Mouse (Mus musculus): ENCODE data around the gene Tenm4.

Tenm4 gene

GRCm38 (mm10) chr7:96643461-96644204 lies 472.6 kb downstream of the Tenm4 start:
- in situ Hi-C loops (cut with MboI, MseI) = no loop called here

- in situ Hi-C loops (cut with MboI, MseI) = no loop called here
These were observed 473.1 kb downstream of the Tenm4 start for GRCm38 (mm10) chr7:96644205-96644531.

- in situ Hi-C loops (cut with MboI, MseI) = no loop called here
These were observed 476.6 kb downstream of the Tenm4 start for GRCm38 (mm10) chr7:96647657-96648056.

GRCm38 (mm10) chr7:96648606-96649005 lies 477.6 kb downstream of the Tenm4 start:
- in situ Hi-C loops (cut with MboI, MseI) = no loop called here

- in situ Hi-C loops (cut with MboI, MseI) = no loop called here
These were observed 478.1 kb downstream of the Tenm4 start for GRCm38 (mm10) chr7:96649171-96649570.

GRCm38 (mm10) chr7:96650435-96650834 lies 479.4 kb downstream of the Tenm4 start:
- in situ Hi-C loops (cut with MboI, MseI) = no loop called here

- in situ Hi-C loops (cut with MboI, MseI) = no loop called here
These were observed 480.0 kb downstream of the Tenm4 start for GRCm38 (mm10) chr7:96651055-96651454.

GRCm38 (mm10) chr7:96651626-96652341 lies 480.7 kb downstream of the Tenm4 start:
- in situ Hi-C loops (cut with MboI, MseI) = no loop called here

- in situ Hi-C loops (cut with MboI, MseI) = no loop called here
These were observed 481.8 kb downstream of the Tenm4 start for GRCm38 (mm10) chr7:96652844-96653243.

- in situ Hi-C loops (cut with MboI, MseI) = no loop called here
These were observed 483.2 kb downstream of the Tenm4 start for GRCm38 (mm10) chr7:96654206-96654605.

- in situ Hi-C loops (cut with MboI, MseI) = no loop called here
These were observed 484.2 kb downstream of the Tenm4 start for GRCm38 (mm10) chr7:96655096-96655716.

GRCm38 (mm10) chr7:96657101-96657830 lies 486.2 kb downstream of the Tenm4 start:
- in situ Hi-C loops (cut with MboI, MseI) = no loop called here

GRCm38 (mm10) chr7:96657857-96658580 lies 487.0 kb downstream of the Tenm4 start:
- in situ Hi-C loops (cut with MboI, MseI) = no loop called here

GRCm38 (mm10) chr7:96660907-96661306 lies 489.9 kb downstream of the Tenm4 start:
- in situ Hi-C loops (cut with MboI, MseI) = loop anchor here (10.0 kb wide), 1 partner anchor 414 kb away; no protein-coding TSS in a partner anchor

GRCm38 (mm10) chr7:96661352-96662169 lies 490.5 kb downstream of the Tenm4 start:
- in situ Hi-C loops (cut with MboI, MseI) = loop anchor here (10.0 kb wide), 1 partner anchor 413 kb away; no protein-coding TSS in a partner anchor

GRCm38 (mm10) chr7:96663336-96663735 lies 492.3 kb downstream of the Tenm4 start:
- in situ Hi-C loops (cut with MboI, MseI) = loop anchor here (10.0 kb wide), 1 partner anchor 411 kb away; no protein-coding TSS in a partner anchor

GRCm38 (mm10) chr7:96666366-96666896 lies 495.4 kb downstream of the Tenm4 start:
- in situ Hi-C loops (cut with MboI, MseI) = loop anchor here (10.0 kb wide), 1 partner anchor 408 kb away; no protein-coding TSS in a partner anchor

GRCm38 (mm10) chr7:96667688-96668087 lies 496.6 kb downstream of the Tenm4 start:
- in situ Hi-C loops (cut with MboI, MseI) = loop anchor here (10.0 kb wide), 1 partner anchor 407 kb away; no protein-coding TSS in a partner anchor

GRCm38 (mm10) chr7:96670095-96670494 lies 499.0 kb downstream of the Tenm4 start:
- in situ Hi-C loops (cut with MboI, MseI) = no loop called here

Measured in T-helper 1 cell (primary cell).